Mouse (Mus musculus): ENCODE measurements at regions not wholly inside any gene's neighbourhood (a gene's known extent, or its start where the extent isn't known, plus 50 kb on each side); places are given as distances from the start of the nearest gene placed in this dataset.
A peak's percentile ranks its signal among the peaks of the same experiment; 100 is the strongest.
"Not testable (repeated sequence)": the region's sequence is repeated elsewhere in the genome, so short reads cannot be mapped to it uniquely, and the experiment has no call there.

DNA sequence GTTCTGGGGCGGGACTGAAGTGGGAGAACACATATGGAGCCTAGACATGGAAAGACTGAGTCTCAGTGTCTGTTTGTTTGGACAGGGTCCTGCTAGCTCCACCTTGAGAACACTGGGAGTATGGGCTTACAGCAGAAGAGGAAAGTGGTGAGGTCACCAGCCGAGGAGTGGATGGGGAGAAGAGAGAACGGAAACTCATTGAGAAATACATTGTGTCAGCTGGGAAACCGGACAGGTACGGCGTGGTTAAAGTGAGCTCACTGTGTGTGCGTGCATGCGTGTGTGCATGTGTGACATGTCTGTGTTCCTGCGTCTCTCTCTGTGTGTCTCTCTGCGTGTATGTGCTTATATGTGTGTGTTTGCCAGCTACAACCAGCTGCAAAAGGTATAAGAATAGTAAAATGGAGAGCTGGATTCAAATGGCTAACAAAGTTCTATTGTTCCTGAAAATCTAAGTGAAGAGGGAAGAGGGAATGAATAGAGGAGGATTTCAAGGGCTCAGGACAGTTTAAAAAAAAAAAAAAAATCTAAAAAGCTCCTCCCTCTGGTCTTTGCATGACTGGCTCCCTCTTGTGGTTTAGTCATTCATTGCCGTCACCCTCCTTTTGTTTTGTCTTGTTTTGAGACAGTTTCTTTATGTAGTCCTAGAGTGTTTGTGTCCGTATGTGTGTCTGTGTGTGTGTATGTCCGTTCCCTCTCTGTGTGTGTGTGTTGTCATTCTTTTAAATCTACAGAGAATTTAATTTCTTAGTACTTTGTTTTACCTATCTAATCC is 52.0 kb upstream of the Ak4 start:
- no peak for ATAC-seq
- Histone ChIP-seq H3K27ac (ENCODE audit: low read depth, low read length) (no peak overlapping the region), H3K4me1 (replicated peaks; ENCODE audit: control insufficient read depth, insufficient read depth, low read length) (no peaks in the 10 kb centered on the region), H3K9ac (ENCODE audit: low read depth, low read length) (no peak overlapping the region), H3K36me3 (ENCODE audit: control insufficient read depth, insufficient read depth) (no peaks in the 10 kb centered on the region), H3K4me3 (ENCODE audit: low read depth, low read length) (no peak overlapping the region), H3K4me2 (replicated peaks; ENCODE audit: low read depth) (no peak overlapping the region), H3K9me3 (ENCODE audit: control insufficient read depth) (no peaks in the 10 kb centered on the region), H3K27me3 (replicated peaks; ENCODE audit: control insufficient read depth, insufficient read depth, low read length) (no peaks in the 10 kb centered on the region)
- 66% methylated on average over 13 of the region's 13 CpGs for WGBS
- TF ChIP-seq CTCF (IDR thresholded peaks at IDR 0.05; ENCODE audit: low read depth) = peak; percentile 84

DNA sequence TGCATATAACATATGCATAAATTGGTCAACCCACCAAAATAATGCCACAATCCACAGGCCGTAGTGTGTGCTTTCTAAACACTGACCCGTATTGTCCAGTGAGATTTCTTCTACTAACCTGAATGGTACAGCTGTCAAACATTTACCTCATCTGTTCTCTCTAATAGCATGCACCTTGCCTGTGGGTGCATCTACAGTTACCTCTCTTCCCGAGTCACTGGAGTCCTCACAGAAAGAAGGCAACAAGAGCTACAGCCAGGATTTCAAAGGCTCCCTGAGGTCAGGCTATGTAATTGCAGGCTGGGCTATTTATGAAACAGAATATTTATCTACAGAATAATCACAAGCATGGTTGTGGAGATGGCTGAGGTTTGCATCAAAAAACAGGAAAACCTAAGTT is 53.8 kb upstream of the Ak4 start:
- no peak for TF ChIP-seq CTCF (IDR thresholded peaks at IDR 0.05; ENCODE audit: low read depth)
- ATAC-seq = no peak
- H3K27me3 ChIP-seq (replicated peaks; ENCODE audit: control insufficient read depth, insufficient read depth, low read length) = no peaks in the 10 kb centered on the region
- WGBS = 79% methylated on average over 3 of the region's 3 CpGs
- no peaks in the 10 kb centered on the region for H3K36me3 ChIP-seq (ENCODE audit: control insufficient read depth, insufficient read depth)
- no peak overlapping the region for H3K4me2 ChIP-seq (replicated peaks; ENCODE audit: low read depth)
- H3K9me3 ChIP-seq (ENCODE audit: control insufficient read depth) = no peaks in the 10 kb centered on the region
- H3K4me3 ChIP-seq (ENCODE audit: low read depth, low read length) = no peak overlapping the region
- no peak overlapping the region for H3K9ac ChIP-seq (ENCODE audit: low read depth, low read length)
- H3K4me1 ChIP-seq (replicated peaks; ENCODE audit: control insufficient read depth, insufficient read depth, low read length) = no peaks in the 10 kb centered on the region
- no peak overlapping the region for H3K27ac ChIP-seq (ENCODE audit: low read depth, low read length)

DNA sequence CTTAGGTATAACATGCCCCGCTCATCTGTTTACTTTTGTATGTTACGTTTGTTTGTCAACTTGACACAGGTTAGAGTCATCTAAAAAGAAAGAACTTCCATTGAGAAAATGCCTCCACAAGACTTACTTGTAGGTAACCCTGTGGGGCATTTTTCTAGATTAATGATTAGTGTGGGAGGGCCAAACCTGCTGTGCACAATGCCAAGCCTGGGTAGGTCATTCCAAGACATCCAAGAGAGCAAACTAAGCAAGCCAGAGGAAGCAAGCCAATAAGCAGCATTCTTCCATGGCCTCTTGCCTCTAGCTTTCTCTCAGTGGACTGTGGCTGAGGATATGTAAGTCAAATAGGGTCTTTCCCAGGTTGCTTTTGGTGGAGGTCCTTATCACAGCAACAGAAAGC is 54.4 kb upstream of the Ak4 start:
- Histone ChIP-seq H3K9me3 (ENCODE audit: control insufficient read depth) (no peaks in the 10 kb centered on the region), H3K27me3 (replicated peaks; ENCODE audit: control insufficient read depth, insufficient read depth, low read length) (no peaks in the 10 kb centered on the region), H3K4me2 (replicated peaks; ENCODE audit: low read depth) (no peak overlapping the region), H3K4me3 (ENCODE audit: low read depth, low read length) (no peak overlapping the region), H3K36me3 (ENCODE audit: control insufficient read depth, insufficient read depth) (no peaks in the 10 kb centered on the region), H3K27ac (ENCODE audit: low read depth, low read length) (no peak overlapping the region), H3K9ac (ENCODE audit: low read depth, low read length) (no peak overlapping the region), H3K4me1 (replicated peaks; ENCODE audit: control insufficient read depth, insufficient read depth, low read length) (no peaks in the 10 kb centered on the region)
- TF ChIP-seq CTCF (IDR thresholded peaks at IDR 0.05; ENCODE audit: low read depth) = no peak
- 80% methylated on average over 2 of the region's 2 CpGs for whole genome bisulfite sequencing
- ATAC-seq = no peak

DNA sequence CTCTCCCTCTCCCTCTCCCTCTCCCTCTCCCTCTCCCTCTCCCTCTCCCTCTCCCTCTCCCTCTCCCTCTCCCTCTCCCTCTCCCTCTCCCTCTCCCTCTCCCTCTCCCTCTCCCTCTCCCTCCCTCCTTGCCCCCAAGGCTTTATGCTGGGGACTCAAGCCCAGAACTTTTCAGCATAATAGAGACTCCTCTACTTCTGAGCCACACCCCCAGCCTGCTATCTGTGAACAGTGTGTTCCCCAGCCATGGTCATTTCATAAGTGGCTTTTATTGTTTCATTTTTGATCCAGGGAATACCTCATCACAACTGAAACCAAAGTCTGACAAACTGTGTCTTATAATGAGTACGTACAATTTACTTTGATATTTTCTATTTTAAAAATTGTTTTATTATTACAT is 55.8 kb upstream of the Ak4 start:
- WGBS = 94% methylated on average over 1 of the region's 1 CpGs
- H3K4me1 ChIP-seq (replicated peaks; ENCODE audit: control insufficient read depth, insufficient read depth, low read length); H3K4me2 ChIP-seq (replicated peaks; ENCODE audit: low read depth); H3K9ac ChIP-seq (ENCODE audit: low read depth, low read length); H3K4me3 ChIP-seq (ENCODE audit: low read depth, low read length); H3K27me3 ChIP-seq (replicated peaks; ENCODE audit: control insufficient read depth, insufficient read depth, low read length); ATAC-seq; H3K36me3 ChIP-seq (ENCODE audit: control insufficient read depth, insufficient read depth); H3K27ac ChIP-seq (ENCODE audit: low read depth, low read length); H3K9me3 ChIP-seq (ENCODE audit: control insufficient read depth): not testable (repeated sequence)

DNA sequence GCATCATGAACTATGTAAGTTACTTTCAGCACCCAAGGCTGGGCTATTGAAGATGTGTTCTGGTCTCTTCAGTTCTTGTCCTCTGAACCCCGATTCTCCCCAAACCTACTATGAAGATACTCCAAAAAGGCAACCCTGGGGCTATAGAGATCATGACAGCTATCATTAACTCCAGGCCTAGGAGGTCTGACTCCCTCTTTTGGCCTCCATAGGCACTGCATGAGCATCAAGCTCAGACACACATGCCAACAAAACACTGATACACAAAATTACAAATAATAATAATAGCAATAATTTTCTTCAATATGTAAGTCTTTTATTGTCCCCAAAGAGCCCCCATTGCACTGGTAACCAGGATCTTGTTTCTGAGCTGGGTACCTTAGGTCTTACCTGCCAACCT is 57.3 kb upstream of the Ak4 start:
- no peak for ATAC-seq

DNA sequence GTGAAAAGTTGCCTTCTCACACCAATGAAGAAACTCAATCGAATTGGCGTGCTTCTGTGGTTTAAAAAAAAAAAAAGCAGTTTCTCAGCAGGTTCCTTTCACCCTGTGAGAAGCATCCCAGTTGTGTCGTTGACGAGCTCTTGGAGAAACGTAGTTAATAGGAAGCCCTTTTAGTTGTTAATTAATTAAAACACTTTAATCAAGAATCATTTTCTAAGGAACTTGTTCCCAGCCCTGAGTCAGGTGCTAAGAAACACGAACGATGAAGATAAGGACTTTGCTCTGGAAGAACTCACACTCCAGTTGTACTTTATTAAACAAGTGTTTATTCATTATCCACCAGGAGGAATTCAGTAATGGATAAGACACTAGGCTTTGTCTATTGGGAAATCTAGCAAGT is 58.8 kb upstream of the Ak4 start:
- no peak for ATAC-seq
- H3K9ac ChIP-seq (ENCODE audit: low read depth, low read length) = no peak overlapping the region
- no peak overlapping the region for H3K4me2 ChIP-seq (replicated peaks; ENCODE audit: low read depth)
- H3K9me3 ChIP-seq (ENCODE audit: control insufficient read depth) = no peaks in the 10 kb centered on the region
- no peak overlapping the region for H3K27ac ChIP-seq (ENCODE audit: low read depth, low read length)
- H3K4me3 ChIP-seq (ENCODE audit: low read depth, low read length) = no peak overlapping the region
- H3K27me3 ChIP-seq (replicated peaks; ENCODE audit: control insufficient read depth, insufficient read depth, low read length) = no peaks in the 10 kb centered on the region
- H3K36me3 ChIP-seq (ENCODE audit: control insufficient read depth, insufficient read depth) = no peaks in the 10 kb centered on the region
- H3K4me1 ChIP-seq (replicated peaks; ENCODE audit: control insufficient read depth, insufficient read depth, low read length) = no peaks in the 10 kb centered on the region
- WGBS = 75% methylated on average over 7 of the region's 7 CpGs
- no peak for TF ChIP-seq CTCF (IDR thresholded peaks at IDR 0.05; ENCODE audit: low read depth)

More for the DNA sequence above, 57.3 kb upstream of the Ak4 start:
- no peaks in the 10 kb centered on the region for H3K9me3 ChIP-seq (ENCODE audit: control insufficient read depth)
- H3K4me3 ChIP-seq (ENCODE audit: low read depth, low read length) = no peak overlapping the region
- H3K36me3 ChIP-seq (ENCODE audit: control insufficient read depth, insufficient read depth) = no peaks in the 10 kb centered on the region
- TF ChIP-seq CTCF (IDR thresholded peaks at IDR 0.05; ENCODE audit: low read depth) = peak; percentile 48
- 89% methylated on average over 1 of the region's 1 CpGs for WGBS
- no peak overlapping the region for H3K27ac ChIP-seq (ENCODE audit: low read depth, low read length)
- no peak overlapping the region for H3K4me2 ChIP-seq (replicated peaks; ENCODE audit: low read depth)
- H3K27me3 ChIP-seq (replicated peaks; ENCODE audit: control insufficient read depth, insufficient read depth, low read length) = no peaks in the 10 kb centered on the region
- no peak overlapping the region for H3K9ac ChIP-seq (ENCODE audit: low read depth, low read length)
- H3K4me1 ChIP-seq (replicated peaks; ENCODE audit: control insufficient read depth, insufficient read depth, low read length) = no peaks in the 10 kb centered on the region

DNA sequence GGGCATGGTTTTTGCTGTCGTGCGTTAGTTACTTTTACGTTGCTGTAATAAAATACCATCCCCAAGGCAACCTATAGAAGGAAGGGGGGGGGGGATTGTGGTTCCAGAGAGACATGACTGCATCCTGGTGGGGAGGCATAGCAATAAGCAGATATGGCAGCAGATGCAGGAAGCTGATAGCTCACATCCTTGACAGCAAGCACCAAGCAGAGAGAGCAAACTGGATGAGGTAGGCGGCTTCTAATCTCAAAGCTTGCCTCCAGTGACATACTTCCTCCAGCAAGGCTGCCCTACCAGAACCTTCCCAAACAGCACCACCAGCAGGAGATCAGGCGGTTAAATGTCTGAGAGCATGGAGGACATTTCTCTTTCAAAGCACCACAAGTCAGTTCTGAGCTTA is 60.0 kb upstream of the Ak4 start:
- WGBS = 89% methylated on average over 5 of the region's 5 CpGs

More for the DNA sequence above, 60.0 kb upstream of the Ak4 start:
- no peaks in the 10 kb centered on the region for H3K36me3 ChIP-seq (ENCODE audit: control insufficient read depth, insufficient read depth)
- H3K4me1 ChIP-seq (replicated peaks; ENCODE audit: control insufficient read depth, insufficient read depth, low read length) = no peaks in the 10 kb centered on the region
- no peaks in the 10 kb centered on the region for H3K9me3 ChIP-seq (ENCODE audit: control insufficient read depth)
- no peaks in the 10 kb centered on the region for H3K27me3 ChIP-seq (replicated peaks; ENCODE audit: control insufficient read depth, insufficient read depth, low read length)
- no peak overlapping the region for H3K4me2 ChIP-seq (replicated peaks; ENCODE audit: low read depth)
- H3K9ac ChIP-seq (ENCODE audit: low read depth, low read length) = no peak overlapping the region
- no peak overlapping the region for H3K27ac ChIP-seq (ENCODE audit: low read depth, low read length)
- no peak for ATAC-seq
- H3K4me3 ChIP-seq (ENCODE audit: low read depth, low read length) = no peak overlapping the region
- no peak for TF ChIP-seq CTCF (IDR thresholded peaks at IDR 0.05; ENCODE audit: low read depth)
